Mouse (Mus musculus): ENCODE measurements at regions not wholly inside any gene's neighbourhood (a gene's known extent, or its start where the extent isn't known, plus 50 kb on each side); places are given as distances from the start of the nearest gene placed in this dataset.

DNA sequence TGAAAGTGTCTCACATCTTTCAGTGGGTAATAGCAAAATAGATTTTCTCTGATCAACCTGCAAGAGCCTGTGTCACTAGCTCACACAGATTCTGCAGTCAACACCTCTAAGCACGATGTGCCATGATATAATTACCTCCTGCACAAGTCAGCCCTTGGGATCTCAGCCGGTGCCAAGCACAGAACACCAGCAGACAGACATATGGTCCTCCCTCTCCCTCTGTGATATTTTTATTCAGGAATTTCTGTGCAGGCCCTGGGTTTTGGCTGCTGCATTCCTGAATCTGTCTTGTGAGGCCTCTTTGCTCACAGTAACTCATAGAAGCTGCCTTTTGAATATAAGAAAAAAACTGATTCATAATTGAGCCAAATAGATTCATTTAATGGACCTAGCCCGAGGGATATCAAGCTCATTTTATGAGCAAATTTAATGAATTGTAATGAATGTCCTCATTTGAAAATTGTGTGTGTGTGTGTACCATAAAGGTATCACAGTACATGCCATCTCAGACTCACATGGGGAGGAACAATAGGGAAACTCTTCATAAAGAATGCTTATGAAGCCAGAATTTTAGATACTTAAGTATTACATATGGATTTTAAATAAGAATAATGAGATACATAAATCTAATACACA, 206.7 kb upstream of the Pitrm1 start:
- Histone ChIP-seq H3K36me3 (ENCODE audit: control insufficient read depth, insufficient read depth, low read length) (no peaks in the 10 kb centered on the region), H3K79me2 (replicated peaks; ENCODE audit: control insufficient read depth, insufficient read depth, low read length) (no peaks in the 10 kb centered on the region), H3K4me1 (ENCODE audit: control insufficient read depth, insufficient read depth, low read length) (no peaks in the 10 kb centered on the region), H3K27me3 (ENCODE audit: control insufficient read depth, insufficient read depth, low read length) (no peaks in the 10 kb centered on the region), H3K9ac (ENCODE audit: low read depth, low read length) (no peak overlapping the region), H3K4me3 (no peak overlapping the region), H3K27ac (no peak overlapping the region)
- WGBS: 61% methylated on average over 3 of the region's 3 CpGs
- DNase-seq: peak in 1 of 2 experiments; percentile 4
- intact Hi-C loops (cut with DNase I): no loop called here
- TF ChIP-seq POLR2A (IDR thresholded peaks at IDR 0.05; ENCODE audit: insufficient read depth, low read depth, low read length) (no peak), CTCF (IDR thresholded peaks at IDR 0.05) (no peak), EP300 (IDR thresholded peaks at IDR 0.05; ENCODE audit: insufficient read depth, low read depth, low read length) (no peak)

DNA sequence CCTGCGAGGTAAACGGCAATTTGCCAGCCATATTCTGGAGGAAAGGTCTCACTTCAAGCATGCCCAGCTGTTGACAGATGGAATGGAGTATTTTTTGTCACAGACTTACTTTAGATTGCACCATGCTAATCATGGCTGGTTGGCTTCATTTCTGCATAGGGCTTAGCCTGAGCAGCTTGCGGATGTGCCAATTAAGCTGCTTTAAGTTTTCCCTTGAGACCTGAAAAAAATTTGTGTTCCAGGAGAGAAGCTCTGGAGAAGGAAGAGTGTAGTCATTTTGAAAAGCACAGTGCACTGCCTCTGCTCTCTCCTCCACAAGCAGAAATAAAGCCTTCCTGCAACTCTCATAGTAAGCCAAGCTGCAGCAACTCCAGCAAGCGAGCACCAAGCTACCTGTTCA, 182.8 kb upstream of the Pitrm1 start:
- no peak overlapping the region for H3K27ac ChIP-seq
- intact Hi-C loops (cut with DNase I): no loop called here
- DNase-seq: no peak
- no peak overlapping the region for H3K9ac ChIP-seq (ENCODE audit: low read depth, low read length)
- TF ChIP-seq EP300 (IDR thresholded peaks at IDR 0.05; ENCODE audit: insufficient read depth, low read depth, low read length) (no peak), CTCF (IDR thresholded peaks at IDR 0.05) (no peak), POLR2A (IDR thresholded peaks at IDR 0.05; ENCODE audit: insufficient read depth, low read depth, low read length) (no peak)
- H3K4me3 ChIP-seq: no peak overlapping the region
- H3K36me3 ChIP-seq (ENCODE audit: control insufficient read depth, insufficient read depth, low read length): no peaks in the 10 kb centered on the region
- WGBS: 61% methylated on average over 4 of the region's 4 CpGs
- H3K79me2 ChIP-seq (replicated peaks; ENCODE audit: control insufficient read depth, insufficient read depth, low read length): no peaks in the 10 kb centered on the region
- H3K4me1 ChIP-seq (ENCODE audit: control insufficient read depth, insufficient read depth, low read length): no peaks in the 10 kb centered on the region
- H3K27me3 ChIP-seq (ENCODE audit: control insufficient read depth, insufficient read depth, low read length): no peaks in the 10 kb centered on the region

DNA sequence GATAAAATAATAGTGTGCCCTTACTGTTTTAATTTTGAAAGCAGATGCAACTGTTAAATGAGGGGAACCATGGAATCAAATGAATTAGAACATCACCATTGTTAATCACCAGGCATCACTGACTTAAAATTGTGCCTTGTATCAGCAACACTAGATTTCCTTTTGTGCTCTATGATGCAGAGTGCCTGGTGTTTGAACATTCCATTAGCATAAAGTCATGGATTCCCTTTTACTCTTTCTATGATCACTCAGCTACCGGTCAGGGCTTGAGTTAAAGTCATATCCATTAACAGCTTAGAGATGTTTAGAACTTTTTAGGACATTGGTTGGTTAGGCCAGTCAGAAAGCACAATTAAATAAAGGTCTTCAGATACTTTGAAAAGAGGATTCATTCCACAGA, 180.3 kb upstream of the Pitrm1 start:
- WGBS: 63% methylated on average over 1 of the region's 1 CpGs
- DNase-seq: no peak
- Histone ChIP-seq H3K27ac (no peak overlapping the region), H3K4me3 (no peak overlapping the region), H3K4me1 (ENCODE audit: control insufficient read depth, insufficient read depth, low read length) (no peaks in the 10 kb centered on the region), H3K27me3 (ENCODE audit: control insufficient read depth, insufficient read depth, low read length) (no peaks in the 10 kb centered on the region), H3K79me2 (replicated peaks; ENCODE audit: control insufficient read depth, insufficient read depth, low read length) (no peaks in the 10 kb centered on the region), H3K36me3 (ENCODE audit: control insufficient read depth, insufficient read depth, low read length) (no peaks in the 10 kb centered on the region), H3K9ac (ENCODE audit: low read depth, low read length) (no peak overlapping the region)
- intact Hi-C loops (cut with DNase I): no loop called here
- TF ChIP-seq EP300 (IDR thresholded peaks at IDR 0.05; ENCODE audit: insufficient read depth, low read depth, low read length) (no peak), CTCF (IDR thresholded peaks at IDR 0.05) (no peak), POLR2A (IDR thresholded peaks at IDR 0.05; ENCODE audit: insufficient read depth, low read depth, low read length) (no peak)

DNA sequence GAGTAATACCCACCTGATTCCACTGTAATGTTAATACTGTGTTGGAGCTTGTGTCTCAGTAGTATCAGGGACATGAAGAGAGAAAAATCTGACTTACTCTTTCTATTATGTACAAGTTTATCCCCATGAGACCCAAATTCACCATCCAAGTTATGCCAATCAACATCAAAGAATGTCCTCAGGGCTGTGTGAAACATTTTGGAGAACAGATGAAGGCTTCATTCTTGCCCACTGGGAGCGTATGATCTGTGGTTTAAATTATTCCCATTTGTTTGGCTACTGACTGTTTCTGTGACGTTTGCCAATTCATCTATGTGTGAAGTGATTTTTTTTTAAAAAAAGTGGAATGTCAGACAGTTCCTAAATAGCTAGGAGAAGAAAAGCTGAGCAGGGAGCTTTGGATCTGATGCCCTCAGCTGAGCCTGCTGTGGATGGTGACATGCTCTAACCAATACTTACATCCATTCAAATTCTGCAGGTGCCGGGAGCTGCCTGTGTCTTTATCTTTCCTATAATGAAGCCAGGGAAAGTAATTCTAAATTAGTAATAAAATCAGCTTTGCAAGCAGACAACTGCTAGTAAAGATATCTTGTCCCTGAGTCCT, 173.3 kb upstream of the Pitrm1 start:
- H3K4me1 ChIP-seq (ENCODE audit: control insufficient read depth, insufficient read depth, low read length): no peaks in the 10 kb centered on the region
- no peaks in the 10 kb centered on the region for H3K79me2 ChIP-seq (replicated peaks; ENCODE audit: control insufficient read depth, insufficient read depth, low read length)
- H3K27ac ChIP-seq: no peak overlapping the region
- TF ChIP-seq CTCF (IDR thresholded peaks at IDR 0.05) (no peak), POLR2A (IDR thresholded peaks at IDR 0.05; ENCODE audit: insufficient read depth, low read depth, low read length) (no peak), EP300 (IDR thresholded peaks at IDR 0.05; ENCODE audit: insufficient read depth, low read depth, low read length) (no peak)
- intact Hi-C loops (cut with DNase I): no loop called here
- no peak for DNase-seq
- H3K36me3 ChIP-seq (ENCODE audit: control insufficient read depth, insufficient read depth, low read length): no peaks in the 10 kb centered on the region
- H3K27me3 ChIP-seq (ENCODE audit: control insufficient read depth, insufficient read depth, low read length): no peaks in the 10 kb centered on the region
- no peak overlapping the region for H3K4me3 ChIP-seq
- H3K9ac ChIP-seq (ENCODE audit: low read depth, low read length): no peak overlapping the region
- WGBS: 76% methylated on average over 3 of the region's 3 CpGs

DNA sequence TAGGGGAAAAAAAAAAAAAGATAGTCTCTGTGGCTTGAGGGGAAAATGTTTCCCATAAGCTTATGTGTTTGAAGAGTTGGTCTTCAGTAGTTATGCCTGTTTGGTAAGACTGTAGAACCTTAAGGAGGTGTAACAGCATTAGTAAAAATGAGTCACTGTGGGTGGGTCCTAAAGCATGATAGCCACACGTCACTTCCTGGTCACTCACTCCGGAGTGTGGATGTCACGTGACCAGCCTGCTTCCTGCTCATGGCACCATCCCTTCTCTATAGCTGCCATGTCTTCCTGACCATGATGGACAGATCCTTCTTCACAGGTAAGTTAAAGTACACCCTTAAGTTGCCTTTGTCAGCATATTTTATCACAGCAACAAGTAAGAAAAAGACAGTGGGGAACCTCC, 170.0 kb upstream of the Pitrm1 start:
- TF ChIP-seq EP300 (IDR thresholded peaks at IDR 0.05; ENCODE audit: insufficient read depth, low read depth, low read length) (no peak), CTCF (IDR thresholded peaks at IDR 0.05) (no peak), POLR2A (IDR thresholded peaks at IDR 0.05; ENCODE audit: insufficient read depth, low read depth, low read length) (no peak)
- Histone ChIP-seq H3K79me2 (replicated peaks; ENCODE audit: control insufficient read depth, insufficient read depth, low read length) (no peaks in the 10 kb centered on the region), H3K4me1 (ENCODE audit: control insufficient read depth, insufficient read depth, low read length) (no peaks in the 10 kb centered on the region), H3K36me3 (ENCODE audit: control insufficient read depth, insufficient read depth, low read length) (no peaks in the 10 kb centered on the region), H3K9ac (ENCODE audit: low read depth, low read length) (no peak overlapping the region), H3K27ac (no peak overlapping the region), H3K27me3 (ENCODE audit: control insufficient read depth, insufficient read depth, low read length) (no peaks in the 10 kb centered on the region), H3K4me3 (no peak overlapping the region)
- no peak for DNase-seq
- intact Hi-C loops (cut with DNase I): no loop called here
- WGBS: 68% methylated on average over 3 of the region's 3 CpGs

DNA sequence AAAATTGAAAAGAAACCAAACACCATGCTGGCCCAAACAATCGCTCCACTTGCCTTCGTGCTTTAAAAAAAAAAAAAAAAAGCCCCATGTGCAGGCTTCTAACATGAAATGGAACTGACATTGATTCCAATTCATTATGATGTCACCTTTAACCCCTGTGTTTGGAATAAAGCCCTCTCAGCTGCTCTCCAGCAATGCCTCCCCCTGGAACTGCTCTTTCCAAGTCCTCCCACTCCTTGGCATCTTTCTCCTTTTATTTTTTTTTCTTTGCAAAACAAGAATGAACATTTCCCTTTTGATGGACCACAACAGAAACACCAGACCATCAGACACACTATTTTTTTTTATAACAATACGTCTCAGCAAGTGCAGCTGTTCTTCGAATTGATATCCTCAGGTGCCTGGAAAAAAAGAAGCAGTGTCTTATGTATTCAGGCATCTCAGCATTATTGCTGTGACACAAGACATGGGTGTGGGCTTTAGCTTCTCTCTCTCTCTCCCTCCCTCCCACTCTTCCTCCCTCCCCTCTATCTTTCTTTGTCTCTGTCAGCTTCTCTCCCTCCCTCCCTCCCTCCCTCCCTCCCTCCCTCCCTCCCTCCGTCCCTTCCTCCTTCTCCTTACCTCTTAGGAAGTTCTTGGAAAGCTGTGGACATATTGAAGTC, 152.3 kb upstream of the Pitrm1 start:
- no peaks in the 10 kb centered on the region for H3K36me3 ChIP-seq (ENCODE audit: control insufficient read depth, insufficient read depth, low read length)
- H3K27me3 ChIP-seq (ENCODE audit: control insufficient read depth, insufficient read depth, low read length): no peaks in the 10 kb centered on the region
- no peaks in the 10 kb centered on the region for H3K79me2 ChIP-seq (replicated peaks; ENCODE audit: control insufficient read depth, insufficient read depth, low read length)
- no peak overlapping the region for H3K27ac ChIP-seq
- intact Hi-C loops (cut with DNase I): no loop called here
- DNase-seq: no peak
- no peak for TF ChIP-seq POLR2A (IDR thresholded peaks at IDR 0.05; ENCODE audit: insufficient read depth, low read depth, low read length)
- TF ChIP-seq CTCF (IDR thresholded peaks at IDR 0.05): no peak
- no peak for TF ChIP-seq EP300 (IDR thresholded peaks at IDR 0.05; ENCODE audit: insufficient read depth, low read depth, low read length)
- H3K4me3 ChIP-seq: no peak overlapping the region
- H3K4me1 ChIP-seq (ENCODE audit: control insufficient read depth, insufficient read depth, low read length): no peaks in the 10 kb centered on the region
- 66% methylated on average over 4 of the region's 5 CpGs for WGBS
- H3K9ac ChIP-seq (ENCODE audit: low read depth, low read length): no peak overlapping the region

All from heart, adult 2 months (tissue).